Mouse (Mus musculus): ENCODE data around the gene Myo5a. TPM values are rescaled to one million over a fixed set of nuclear protein-coding genes. Genes with fewer than 3 reads are reported as not detected.
A peak's percentile ranks its signal among the peaks of the same experiment; 100 is the strongest.

The Myo5a gene
- total RNA-seq, 2 experiments from 2014 or later = 18.1 to 18.4 TPM

DNA sequence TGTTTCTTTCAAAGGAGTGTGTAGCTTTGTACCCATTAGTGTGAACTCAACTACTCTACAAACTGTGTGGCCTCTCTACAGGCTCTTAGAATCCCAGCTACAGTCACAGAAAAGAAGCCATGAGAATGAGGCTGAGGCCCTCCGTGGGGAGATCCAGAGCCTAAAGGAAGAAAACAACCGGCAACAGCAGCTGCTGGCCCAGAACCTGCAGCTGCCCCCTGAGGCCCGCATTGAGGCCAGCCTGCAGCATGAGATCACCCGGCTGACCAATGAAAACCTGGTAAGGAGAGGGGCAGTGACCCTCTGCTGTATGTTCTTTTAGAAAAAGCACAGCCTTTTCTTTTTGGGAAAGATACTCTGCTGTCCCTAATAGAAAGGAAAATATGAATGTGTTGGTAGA is 123.0 kb downstream of the Myo5a start:
- DNase-seq = peak; percentile 9 to 14
- intact Hi-C loops (cut with DNase I) = no loop called here

DNA sequence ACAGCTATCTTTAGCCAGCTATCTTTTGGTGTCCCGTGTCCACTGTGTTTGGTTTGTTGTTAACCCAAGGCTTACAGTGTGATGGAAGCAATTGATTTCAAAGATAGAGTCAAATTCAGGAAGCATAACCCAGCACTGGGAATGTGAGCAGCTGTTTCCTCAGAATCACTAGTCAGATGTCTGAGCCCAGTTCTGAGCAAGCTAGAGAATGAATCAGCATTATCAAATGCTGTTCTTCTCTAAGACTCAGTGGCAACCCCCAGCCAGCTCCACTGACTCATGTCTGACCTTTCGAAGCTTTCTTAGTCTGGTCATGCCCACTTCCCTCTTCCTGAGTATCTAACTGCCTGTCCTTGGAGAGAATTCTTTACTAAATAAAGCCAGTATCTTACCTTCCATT is 125.5 kb downstream of the Myo5a start:
- peak; percentile 9 to 15 for DNase-seq
- intact Hi-C loops (cut with DNase I) = loop anchor here (5.0 kb wide), 2 partner anchors 144 to 289 kb away; no protein-coding TSS in a partner anchor

DNA sequence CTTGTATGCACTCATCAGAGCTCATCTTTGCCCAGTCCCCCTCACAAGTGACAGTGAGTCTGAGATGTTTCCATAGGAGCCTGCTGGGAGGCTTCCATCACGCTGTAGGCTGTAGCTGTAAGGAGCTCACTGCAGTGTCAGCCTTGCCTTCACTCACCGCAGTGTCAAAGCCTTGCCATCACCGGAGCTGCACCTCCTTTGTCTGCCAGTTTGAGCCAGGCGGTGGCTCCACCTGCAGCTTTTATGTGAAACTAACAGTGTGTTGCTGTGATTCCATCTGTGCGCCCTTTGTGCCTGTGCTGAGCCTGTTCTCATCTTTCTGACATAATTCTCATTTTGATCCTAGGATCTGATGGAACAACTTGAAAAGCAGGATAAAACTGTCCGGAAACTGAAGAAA is 126.5 kb downstream of the Myo5a start:
- DNase-seq = peak; percentile 38 to 43
- intact Hi-C loops (cut with DNase I) = loop anchor here (5.0 kb wide), 2 partner anchors 145 to 290 kb away; no protein-coding TSS in a partner anchor

DNA sequence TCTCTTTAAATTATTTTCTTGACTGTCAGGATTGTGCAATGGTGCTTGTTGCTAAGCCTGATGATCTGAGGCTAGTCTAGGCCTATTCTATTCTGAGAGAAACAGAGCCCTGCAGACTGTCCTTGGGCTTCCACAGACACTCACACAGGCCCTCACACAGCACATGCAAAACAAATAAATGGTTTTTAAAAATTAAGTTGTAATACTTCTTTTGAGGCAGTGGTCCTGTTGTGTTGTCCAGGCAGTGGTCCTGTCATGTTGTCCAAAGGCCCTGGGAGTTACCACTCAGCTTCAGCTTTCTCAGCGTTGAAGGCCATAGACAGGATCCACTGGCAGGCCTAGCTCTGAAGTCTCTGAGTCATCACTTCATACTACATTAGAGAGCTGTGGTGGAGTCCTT is 130.7 kb downstream of the Myo5a start:
- no peak for DNase-seq
- intact Hi-C loops (cut with DNase I) = no loop called here

DNA sequence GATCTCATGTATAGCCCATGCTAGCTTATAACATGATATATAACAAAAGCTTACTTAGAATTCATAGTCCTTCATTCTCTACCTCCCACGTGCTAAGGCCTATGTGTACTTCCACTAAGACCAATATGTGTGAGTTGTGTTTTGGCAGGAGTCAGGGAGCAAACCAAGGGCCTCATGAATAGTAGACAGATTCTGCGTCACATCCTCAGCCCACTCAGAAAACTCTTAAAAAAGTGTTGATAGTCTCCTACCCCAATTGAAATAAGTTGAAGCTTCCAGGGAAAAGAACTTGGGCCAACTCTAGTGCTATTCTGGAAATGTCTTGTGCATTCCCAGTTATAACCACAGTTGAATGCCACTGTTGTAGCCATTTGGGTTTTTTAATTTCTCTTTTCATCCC is 131.2 kb downstream of the Myo5a start:
- DNase-seq = no peak
- intact Hi-C loops (cut with DNase I) = no loop called here

DNA sequence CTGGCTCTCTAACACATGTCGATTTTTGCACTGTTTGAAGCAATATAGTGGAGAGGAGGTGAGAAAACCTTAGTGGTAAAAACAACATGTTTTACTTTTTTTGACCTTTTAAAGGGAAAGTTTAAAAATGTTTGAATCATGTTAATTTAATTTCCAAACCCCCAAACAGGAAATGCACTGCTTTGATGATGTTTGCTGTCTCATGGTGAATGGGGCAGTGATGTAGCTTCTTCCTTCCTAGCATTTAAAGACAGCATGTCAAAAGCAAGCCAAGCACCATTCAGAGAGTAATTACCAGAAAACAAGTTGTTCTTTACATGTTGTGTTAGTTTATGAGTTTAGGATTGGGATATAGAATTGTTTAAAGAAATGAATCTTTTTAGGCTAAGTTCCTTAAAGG is 138.4 kb downstream of the Myo5a start:
- no peak for DNase-seq
- intact Hi-C loops (cut with DNase I) = no loop called here

DNA sequence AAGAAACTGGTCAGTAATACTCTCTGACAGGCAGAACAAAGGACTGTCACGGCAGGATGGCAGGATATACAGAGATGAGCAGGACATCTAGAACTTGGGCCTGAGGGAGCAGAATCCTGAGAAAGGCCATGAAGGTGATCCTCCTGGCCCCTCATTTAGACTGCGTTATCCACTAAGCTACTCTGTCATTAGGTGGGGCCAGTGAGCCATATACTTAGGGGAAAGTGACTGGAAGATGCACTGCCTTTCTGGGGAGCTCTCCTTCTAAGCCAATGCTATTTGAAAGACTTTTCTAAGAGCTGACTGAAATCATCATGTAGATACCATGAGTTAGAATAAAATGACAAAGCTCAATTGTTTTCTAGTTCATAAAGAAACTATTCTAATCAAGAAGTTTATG is 139.5 kb downstream of the Myo5a start:
- intact Hi-C loops (cut with DNase I) = loop anchor here (5.0 kb wide), 1 partner anchor 57 kb away; no protein-coding TSS in a partner anchor
- DNase-seq = no peak

DNA sequence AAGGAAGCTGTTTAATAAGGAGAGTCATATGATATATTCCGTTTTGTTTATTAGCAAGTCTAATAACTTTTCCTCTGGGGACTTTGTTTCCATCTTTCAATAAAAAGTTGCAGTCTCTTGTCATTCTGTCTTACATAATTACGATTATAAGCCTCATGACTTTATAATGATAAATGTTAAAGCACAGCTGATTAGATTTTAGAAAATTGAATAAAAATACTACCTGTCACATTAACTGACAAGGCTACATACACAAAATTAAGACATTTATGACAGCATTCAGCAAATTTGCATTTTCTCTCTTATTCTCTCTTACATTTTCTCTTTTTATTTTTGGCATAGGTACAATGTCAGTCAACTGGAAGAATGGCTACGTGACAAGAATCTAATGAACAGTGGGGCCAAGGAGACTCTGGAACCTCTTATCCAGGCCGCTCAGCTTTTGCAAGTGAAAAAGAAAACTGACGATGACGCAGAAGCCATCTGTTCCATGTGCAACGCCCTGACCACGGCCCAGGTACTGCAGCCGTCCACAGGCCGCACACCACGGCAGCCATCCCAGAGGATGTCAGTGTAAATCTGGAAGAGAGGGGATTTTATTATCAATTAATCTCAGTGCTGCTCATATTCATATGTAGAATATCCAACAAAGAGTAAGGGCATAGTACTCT is 144.1 kb downstream of the Myo5a start:
- intact Hi-C loops (cut with DNase I) = loop anchor here (5.0 kb wide), 1 partner anchor 52 kb away; no protein-coding TSS in a partner anchor
- DNase-seq = no peak

DNA sequence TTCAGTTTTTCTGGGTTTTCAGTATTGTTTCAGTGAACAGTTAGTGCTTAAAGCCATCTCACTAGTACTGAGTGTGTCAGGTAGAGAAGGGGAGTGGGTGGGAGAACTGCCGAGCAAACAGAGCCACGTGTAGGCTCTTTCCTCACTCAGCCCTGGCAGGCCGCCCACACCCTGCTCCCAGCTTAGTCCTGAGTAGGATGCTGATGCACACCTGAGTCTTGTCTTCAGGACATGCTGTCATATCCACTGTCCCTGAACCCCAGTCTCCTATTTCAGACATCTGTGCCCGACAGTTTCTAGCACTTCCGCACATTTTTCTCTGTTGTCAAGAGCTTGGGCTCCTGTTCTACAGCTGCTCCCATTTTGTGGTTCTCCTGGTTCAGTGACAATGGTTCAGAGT is 149.1 kb downstream of the Myo5a start:
- intact Hi-C loops (cut with DNase I) = no loop called here
- DNase-seq = no peak

DNA sequence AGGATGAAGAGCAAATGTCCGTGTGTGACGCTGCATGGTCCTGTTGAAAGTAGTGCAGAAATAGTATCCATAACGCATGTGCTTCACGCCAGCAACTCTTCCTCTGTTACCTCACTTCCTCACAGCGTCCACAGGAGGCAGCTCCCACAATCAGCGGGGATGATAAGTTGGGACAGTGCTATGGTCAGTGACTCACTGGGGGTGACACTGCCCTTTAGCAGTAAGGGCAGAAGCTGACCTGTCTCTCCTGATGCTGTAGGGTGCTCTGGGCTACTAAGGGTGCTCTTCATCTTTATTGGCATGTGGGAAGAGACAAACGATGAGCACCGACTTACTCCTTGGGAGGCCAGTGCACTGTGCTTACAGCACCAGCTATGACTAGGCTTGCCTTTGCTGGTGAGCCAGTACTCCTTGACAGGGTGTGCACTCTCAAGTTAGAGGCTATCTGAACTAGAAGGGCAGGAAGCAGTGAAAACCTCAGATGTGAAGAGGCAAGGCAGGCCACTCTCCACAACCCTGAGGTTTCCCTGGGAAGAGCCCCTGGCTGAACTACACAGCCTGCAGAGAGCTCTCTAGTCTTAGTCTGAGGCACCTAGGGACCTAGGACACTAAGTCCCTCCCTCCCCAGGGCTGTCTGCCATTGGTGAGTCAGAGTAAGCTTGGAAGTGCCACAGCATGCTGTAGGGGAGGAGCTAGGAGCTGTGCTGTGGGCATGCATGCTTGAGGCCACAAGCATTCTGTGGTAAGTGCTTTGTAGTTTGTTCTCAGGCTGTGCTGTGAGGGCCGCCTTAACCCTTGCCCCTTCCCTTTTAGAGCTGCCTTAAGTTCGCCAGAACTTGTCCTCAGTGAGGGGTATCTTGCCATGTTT is 150.8 kb downstream of the Myo5a start:
- intact Hi-C loops (cut with DNase I) = no loop called here
- peak; percentile 32 to 40 for DNase-seq

DNA sequence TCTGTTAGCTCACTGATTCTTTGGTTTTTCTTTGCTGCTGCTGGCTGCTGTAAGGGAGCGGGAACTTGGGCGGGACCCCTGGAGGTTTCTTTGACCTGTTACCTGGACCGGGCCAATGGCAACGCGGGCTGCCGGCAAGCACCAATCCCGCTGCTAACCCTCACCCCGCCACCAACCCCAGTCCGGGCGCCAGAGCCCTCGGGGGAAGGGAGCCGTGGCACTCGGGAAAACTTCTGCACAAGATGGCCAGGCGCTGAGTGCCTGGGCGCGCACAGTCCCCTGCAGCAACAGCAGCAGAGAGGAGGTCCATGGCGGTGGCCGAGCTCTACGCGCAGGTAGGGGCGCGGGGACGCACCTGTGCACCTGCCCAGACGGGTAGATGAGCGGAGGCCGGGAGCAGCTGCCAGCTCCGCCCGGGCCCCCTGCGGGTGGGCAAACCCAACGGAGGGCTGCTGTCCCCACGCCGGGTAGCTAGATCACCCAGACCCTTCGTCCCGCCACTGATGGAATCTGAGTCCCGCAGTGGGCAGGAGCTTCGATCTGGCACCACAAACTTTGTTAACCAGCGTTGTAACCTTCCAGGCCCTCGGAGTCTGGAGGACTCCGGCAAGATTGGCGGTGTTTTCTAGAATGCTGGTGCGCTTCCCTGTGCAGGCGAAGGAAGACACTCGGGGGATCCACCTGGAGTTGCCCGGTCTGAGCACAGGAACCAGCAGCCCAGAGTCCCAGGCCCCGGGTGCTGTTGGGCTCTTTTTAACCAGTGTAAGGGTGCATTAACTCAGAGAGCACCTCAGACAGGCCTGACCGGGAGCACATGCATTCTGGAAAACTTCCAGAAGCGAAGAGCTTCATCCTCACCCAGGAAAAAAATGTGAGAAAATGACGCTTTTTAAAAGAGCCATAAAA is 161.3 kb downstream of the Myo5a start, which contains the start of gene Myo5c:
TSS of gene Myo5c (plus strand) at position 180 of the 906 bp plus-strand sequence.
- intact Hi-C loops (cut with DNase I) = no loop called here
- peak; percentile 74 to 77 for DNase-seq

DNA sequence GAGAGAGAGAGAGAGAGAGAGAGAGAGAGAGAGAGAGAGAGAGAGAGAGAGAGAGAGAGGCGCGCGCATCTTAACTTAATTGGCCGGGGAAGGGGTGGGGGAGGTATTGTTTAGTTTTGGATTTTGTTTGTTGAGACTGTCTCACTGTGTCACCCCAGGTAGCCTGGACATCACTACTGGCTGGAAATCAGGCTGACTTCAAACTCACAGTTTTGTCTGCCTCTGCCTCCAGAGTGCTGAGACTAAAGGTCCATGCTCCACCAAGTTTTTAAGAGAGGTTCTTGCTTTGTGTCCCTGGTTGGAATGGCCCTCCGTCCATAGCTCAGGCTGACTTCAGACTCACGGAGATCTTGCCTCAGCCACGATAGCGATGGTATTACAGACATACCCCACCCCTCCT is 162.0 kb downstream of the Myo5a start:
- no peak for DNase-seq
- intact Hi-C loops (cut with DNase I) = no loop called here

DNA sequence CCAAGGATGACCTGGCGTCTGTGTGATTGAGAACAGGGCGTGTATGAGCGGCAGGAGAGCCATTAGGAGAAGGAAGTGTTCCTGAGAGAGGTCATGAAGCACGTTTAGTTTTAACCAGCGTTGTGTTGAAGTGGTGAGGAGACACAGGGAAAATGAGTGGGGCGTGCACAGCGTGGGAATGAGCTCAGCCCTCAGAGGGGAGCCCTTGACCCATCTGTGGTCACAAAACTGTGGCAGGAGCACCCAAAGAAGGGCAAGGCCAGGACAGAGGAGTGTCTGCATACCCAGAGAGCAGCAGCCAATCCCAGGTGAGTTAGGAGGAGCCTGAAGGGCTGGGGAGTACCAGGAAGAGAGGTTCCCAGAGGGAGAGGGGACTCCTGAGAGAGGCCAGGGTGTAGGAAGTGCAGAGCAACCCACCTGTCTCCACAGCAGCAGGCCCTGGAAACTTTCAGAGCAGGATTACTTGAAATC is 163.5 kb downstream of the Myo5a start:
- no peak for DNase-seq
- intact Hi-C loops (cut with DNase I) = no loop called here

DNA sequence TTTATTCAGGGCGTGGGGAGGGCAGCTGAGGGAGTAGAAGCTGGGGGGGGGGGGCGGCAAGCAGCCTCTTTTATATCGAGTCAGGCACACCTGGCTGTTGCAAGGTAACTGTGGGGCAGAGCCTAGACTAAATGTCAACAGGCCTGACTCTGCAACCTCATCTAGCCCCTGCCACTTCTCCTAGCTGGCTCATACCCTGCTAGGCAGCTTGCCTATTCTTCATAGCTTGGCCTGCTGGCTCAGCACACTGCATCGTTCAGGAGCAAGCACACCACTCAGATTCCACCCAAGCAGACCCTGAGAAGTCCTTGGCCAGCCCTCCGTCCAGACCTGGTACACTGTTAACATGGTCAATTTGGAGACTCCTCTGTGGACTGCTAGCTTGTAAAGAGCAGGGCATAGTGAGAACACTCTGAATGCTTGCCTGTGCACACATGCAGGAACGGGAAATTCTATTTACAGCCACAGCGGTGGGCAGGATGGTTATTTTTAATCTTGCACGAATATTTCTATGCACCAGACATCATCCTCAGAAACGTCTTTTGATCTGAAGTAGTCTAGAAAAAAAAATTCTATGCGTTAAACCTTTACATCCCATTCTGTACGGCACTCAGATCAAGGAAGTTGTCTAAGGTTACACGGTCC is 164.3 kb downstream of the Myo5a start:
- intact Hi-C loops (cut with DNase I) = no loop called here
- DNase-seq = peak in 1 of 2 experiments; percentile 26

DNA sequence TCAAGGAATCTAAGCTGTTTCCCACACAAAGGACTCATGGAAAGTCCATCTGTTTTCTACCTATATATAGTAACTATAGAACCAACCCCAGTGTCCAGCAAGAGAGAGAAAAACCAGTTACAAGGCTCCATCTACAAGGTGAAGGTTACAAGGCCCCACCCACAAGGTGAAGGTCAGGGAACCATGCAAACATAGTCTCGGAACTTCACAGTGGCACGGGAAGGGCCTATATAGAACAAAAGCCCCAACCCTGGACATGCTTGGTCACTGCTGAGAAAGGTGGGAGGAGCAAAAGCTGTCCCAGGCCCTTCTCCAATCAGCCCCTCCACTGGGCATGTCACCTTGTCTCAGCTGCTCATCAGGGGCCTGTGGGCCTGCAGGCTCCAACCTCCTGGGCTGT is 164.9 kb downstream of the Myo5a start:
- intact Hi-C loops (cut with DNase I) = no loop called here
- no peak for DNase-seq

DNA sequence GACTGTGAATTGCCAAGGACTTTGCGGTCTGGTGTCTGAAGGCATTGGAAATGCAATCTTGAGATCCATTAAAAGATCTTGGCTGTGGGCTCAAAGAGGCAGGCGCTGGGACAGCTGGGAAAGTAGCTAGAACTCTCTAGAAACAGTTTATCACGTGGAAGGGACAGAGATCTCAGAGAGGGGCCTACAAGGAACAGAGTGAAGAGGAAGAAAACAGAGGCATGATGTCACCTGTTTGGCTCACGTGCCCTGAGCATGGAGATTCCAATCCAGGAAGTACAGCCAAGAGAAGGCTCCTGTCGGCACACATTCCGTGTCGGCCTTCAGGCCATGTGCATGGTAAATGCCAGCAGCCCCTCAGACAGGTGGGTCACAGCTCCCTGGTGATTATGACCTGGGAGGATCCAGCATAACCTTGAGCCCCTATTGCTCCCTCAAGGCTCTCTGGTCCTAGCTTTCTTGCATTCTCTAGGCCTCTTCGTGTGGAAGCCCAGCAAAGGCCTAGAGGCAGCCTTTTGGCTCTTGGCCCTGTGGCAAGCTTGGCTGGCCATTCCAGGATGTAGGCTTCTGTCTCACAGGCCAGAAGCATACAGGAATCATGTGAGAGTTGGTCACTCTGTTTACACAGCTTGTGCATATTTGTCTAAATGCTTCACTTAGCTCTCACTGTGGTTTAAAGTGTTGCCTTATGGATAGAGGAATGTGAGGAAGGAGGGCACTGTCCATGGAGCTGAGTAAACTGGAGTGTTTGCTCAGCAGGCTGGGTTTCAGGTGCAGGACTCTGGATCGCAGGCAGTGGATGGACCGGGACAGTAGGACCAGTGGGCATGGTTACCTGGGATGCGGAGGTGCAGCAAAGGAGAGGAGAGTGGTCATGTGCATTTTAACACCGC is 165.8 kb downstream of the Myo5a start:
- peak; percentile 37 to 47 for DNase-seq
- intact Hi-C loops (cut with DNase I) = no loop called here

DNA sequence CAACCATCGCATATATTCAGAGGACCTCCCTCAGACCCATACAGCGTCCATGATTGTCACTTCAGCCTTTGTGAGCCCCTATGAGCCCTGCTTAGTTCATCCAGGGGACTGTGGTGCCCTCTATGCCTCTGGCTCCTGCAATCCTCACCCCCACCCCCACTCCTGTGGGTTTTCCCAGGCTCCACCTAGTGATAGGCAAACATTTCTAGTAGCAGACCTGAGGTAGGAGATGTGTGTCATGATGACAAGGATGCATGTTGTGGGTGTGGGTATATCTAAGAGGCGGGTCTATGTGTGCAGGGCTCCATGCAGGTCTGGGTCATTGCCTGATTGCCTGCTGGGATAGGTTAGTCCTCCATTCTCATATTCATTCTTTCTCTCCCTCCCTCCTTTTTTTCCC is 167.4 kb downstream of the Myo5a start:
- no peak for DNase-seq
- intact Hi-C loops (cut with DNase I) = no loop called here

DNA sequence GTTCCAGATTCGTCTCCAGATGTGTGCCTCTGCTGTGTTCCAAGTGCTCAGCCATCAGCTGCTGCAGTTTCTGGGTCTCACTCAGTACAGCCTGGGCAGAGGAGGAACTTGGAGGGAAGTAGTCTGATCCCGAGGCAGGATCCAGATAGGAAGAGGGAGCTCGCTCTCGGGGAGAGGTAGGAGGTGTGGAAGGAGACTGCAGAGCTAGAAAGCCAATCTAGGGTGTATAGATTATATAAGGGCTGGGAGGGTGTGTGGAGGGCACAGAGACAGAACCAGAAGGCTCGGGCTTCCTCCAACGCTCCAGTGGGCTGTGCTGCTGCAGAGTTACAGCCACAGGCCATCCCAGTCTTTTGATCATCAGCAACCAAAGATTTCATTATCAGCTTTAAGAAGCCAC is 172.2 kb downstream of the Myo5a start:
- no peak for DNase-seq
- intact Hi-C loops (cut with DNase I) = no loop called here

DNA sequence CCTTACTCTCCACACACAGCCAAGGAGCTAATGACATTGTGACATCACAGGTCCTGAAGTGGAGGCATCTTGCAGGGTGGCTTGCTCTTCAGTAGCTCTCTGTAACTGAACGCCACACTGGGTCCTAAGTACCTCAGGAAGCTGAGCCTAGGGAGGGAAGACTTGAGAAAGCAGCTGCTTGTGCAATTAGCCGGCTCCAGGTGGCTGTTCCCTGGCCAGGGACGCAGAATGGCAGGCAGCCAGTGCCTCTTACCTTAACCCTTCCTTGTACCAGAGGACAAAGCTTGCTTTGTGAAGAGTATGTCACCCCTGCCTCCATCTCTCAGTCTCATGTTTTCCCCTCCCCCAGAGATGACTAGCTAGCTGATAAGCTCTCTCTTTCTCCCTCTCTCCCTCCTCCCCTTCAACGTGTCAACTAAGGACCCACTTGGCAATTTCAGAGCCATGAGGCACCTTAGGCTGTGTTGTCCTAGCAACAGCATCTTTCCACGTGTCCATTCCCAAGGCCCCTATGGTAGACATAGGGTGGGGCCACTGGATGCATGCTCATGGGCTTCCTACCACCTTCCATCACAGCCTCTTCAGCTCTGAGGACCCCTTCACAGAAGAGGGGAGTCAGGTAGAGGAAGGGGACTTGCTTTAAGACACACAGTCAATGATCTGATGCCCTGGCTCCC is 173.1 kb downstream of the Myo5a start:
- DNase-seq = no peak
- intact Hi-C loops (cut with DNase I) = no loop called here

Measured in heart, postnatal 10 days (tissue).